Mouse (Mus musculus): ENCODE measurements at regions not wholly inside any gene's neighbourhood (a gene's known extent, or its start where the extent isn't known, plus 50 kb on each side); places are given as distances from the start of the nearest gene placed in this dataset.

GRCm38 (mm10) chrX:57869648-57870047, 152.9 kb upstream of the Zic3 start:
- Histone ChIP-seq H3K27ac (no peak overlapping the region), H3K4me2 (replicated peaks) (no peak overlapping the region), H3K27me3 (replicated peaks) (no peaks in the 10 kb centered on the region), H3K4me1 (replicated peaks) (no peaks in the 10 kb centered on the region), H3K36me3 (no peaks in the 10 kb centered on the region), H3K9me3 (no peaks in the 10 kb centered on the region), H3K9ac (no peak overlapping the region), H3K4me3 (replicated peaks) (no peak overlapping the region)
- 73% methylated on average over 5 of the region's 5 CpGs for WGBS
- ATAC-seq, result no peak

GRCm38 (mm10) chrX:57916705-57917104, 105.8 kb upstream of the Zic3 start:
- Histone ChIP-seq H3K9ac (no peak overlapping the region), H3K4me2 (replicated peaks) (no peak overlapping the region), H3K27me3 (replicated peaks) (peaks cover 15% of the 10 kb centered on the region; the same call in 1 of the 2 replicates), H3K4me1 (replicated peaks) (no peaks in the 10 kb centered on the region), H3K36me3 (no peaks in the 10 kb centered on the region), H3K4me3 (replicated peaks) (no peak overlapping the region), H3K9me3 (no peaks in the 10 kb centered on the region), H3K27ac (no peak overlapping the region)
- ATAC-seq, result no peak
- WGBS, result 22% methylated on average over 11 of the region's 11 CpGs

- H3K4me3 ChIP-seq (replicated peaks), result no peak overlapping the region
- no peak overlapping the region for H3K4me2 ChIP-seq (replicated peaks)
- WGBS, result 17% methylated on average over 21 of the region's 21 CpGs
- H3K36me3 ChIP-seq, result no peaks in the 10 kb centered on the region
- H3K27me3 ChIP-seq (replicated peaks), result peaks cover 20% of the 10 kb centered on the region
- no peaks in the 10 kb centered on the region for H3K4me1 ChIP-seq (replicated peaks)
- H3K9ac ChIP-seq, result no peak overlapping the region
- no peaks in the 10 kb centered on the region for H3K9me3 ChIP-seq
- no peak overlapping the region for H3K27ac ChIP-seq
- no peak for ATAC-seq
These were observed 104.9 kb upstream of the Zic3 start for GRCm38 (mm10) chrX:57917441-57918145.

- no peak overlapping the region for H3K4me2 ChIP-seq (replicated peaks)
- H3K36me3 ChIP-seq, result no peaks in the 10 kb centered on the region
- H3K9ac ChIP-seq, result no peak overlapping the region
- no peak overlapping the region for H3K27ac ChIP-seq
- ATAC-seq, result no peak
- no peak overlapping the region for H3K4me3 ChIP-seq (replicated peaks)
- WGBS, result 24% methylated on average over 25 of the region's 25 CpGs
- no peaks in the 10 kb centered on the region for H3K4me1 ChIP-seq (replicated peaks)
- H3K27me3 ChIP-seq (replicated peaks), result peaks cover 28% of the 10 kb centered on the region
- no peaks in the 10 kb centered on the region for H3K9me3 ChIP-seq
These were observed 104.1 kb upstream of the Zic3 start for GRCm38 (mm10) chrX:57918181-57919115.

- H3K27ac ChIP-seq, result no peak overlapping the region
- no peaks in the 10 kb centered on the region for H3K36me3 ChIP-seq
- 27% methylated on average over 17 of the region's 17 CpGs for WGBS
- H3K9ac ChIP-seq, result no peak overlapping the region
- peaks cover 28% of the 10 kb centered on the region for H3K27me3 ChIP-seq (replicated peaks)
- ATAC-seq, result no peak
- H3K9me3 ChIP-seq, result no peaks in the 10 kb centered on the region
- peak overlapping the region; percentile 38 for H3K4me2 ChIP-seq (replicated peaks)
- H3K4me3 ChIP-seq (replicated peaks), result 0 out of 2 replicates have a peak overlapping the region, but pooled peaks have one; percentile 2
- H3K4me1 ChIP-seq (replicated peaks), result no peaks in the 10 kb centered on the region
These were observed 102.6 kb upstream of the Zic3 start for GRCm38 (mm10) chrX:57919886-57920285.

- Histone ChIP-seq H3K27ac (no peak overlapping the region), H3K4me1 (replicated peaks) (no peaks in the 10 kb centered on the region), H3K27me3 (replicated peaks) (peaks cover 28% of the 10 kb centered on the region), H3K4me2 (replicated peaks) (peak overlapping the region; percentile 38), H3K36me3 (no peaks in the 10 kb centered on the region), H3K9ac (no peak overlapping the region), H3K4me3 (replicated peaks) (no peak overlapping the region), H3K9me3 (no peaks in the 10 kb centered on the region)
- WGBS, result 32% methylated on average over 18 of the region's 18 CpGs
- no peak for ATAC-seq
These were observed 102.1 kb upstream of the Zic3 start for GRCm38 (mm10) chrX:57920376-57920775.

- Histone ChIP-seq H3K9ac (no peak overlapping the region), H3K36me3 (no peaks in the 10 kb centered on the region), H3K4me2 (replicated peaks) (no peak overlapping the region), H3K27ac (no peak overlapping the region), H3K4me1 (replicated peaks) (no peaks in the 10 kb centered on the region), H3K27me3 (replicated peaks) (peaks cover 28% of the 10 kb centered on the region), H3K9me3 (no peaks in the 10 kb centered on the region), H3K4me3 (replicated peaks) (no peak overlapping the region)
- WGBS, result 26% methylated on average over 16 of the region's 16 CpGs
- ATAC-seq, result no peak
These were observed 101.2 kb upstream of the Zic3 start for GRCm38 (mm10) chrX:57921294-57921693.

GRCm38 (mm10) chrX:57921821-57922449, 100.6 kb upstream of the Zic3 start:
- Histone ChIP-seq H3K9me3 (no peaks in the 10 kb centered on the region), H3K36me3 (no peaks in the 10 kb centered on the region), H3K4me2 (replicated peaks) (no peak overlapping the region), H3K4me1 (replicated peaks) (no peaks in the 10 kb centered on the region), H3K27ac (no peak overlapping the region), H3K9ac (no peak overlapping the region), H3K27me3 (replicated peaks) (peaks cover 28% of the 10 kb centered on the region), H3K4me3 (replicated peaks) (no peak overlapping the region)
- ATAC-seq, result no peak
- 18% methylated on average over 25 of the region's 25 CpGs for WGBS

- H3K27me3 ChIP-seq (replicated peaks), result peaks cover 21% of the 10 kb centered on the region
- no peak overlapping the region for H3K9ac ChIP-seq
These were observed 98.7 kb upstream of the Zic3 start for GRCm38 (mm10) chrX:57923836-57924235.

GRCm38 (mm10) chrX:57935621-57936020, 86.9 kb upstream of the Zic3 start:
- no peak overlapping the region for H3K27ac ChIP-seq
- WGBS, result 45% methylated on average over 3 of the region's 3 CpGs
- H3K4me1 ChIP-seq (replicated peaks), result no peaks in the 10 kb centered on the region
- no peak overlapping the region for H3K9ac ChIP-seq
- no peaks in the 10 kb centered on the region for H3K9me3 ChIP-seq
- no peak overlapping the region for H3K4me3 ChIP-seq (replicated peaks)
- no peak for ATAC-seq
- no peaks in the 10 kb centered on the region for H3K27me3 ChIP-seq (replicated peaks)
- H3K36me3 ChIP-seq, result no peaks in the 10 kb centered on the region
- no peak overlapping the region for H3K4me2 ChIP-seq (replicated peaks)

More at GRCm38 (mm10) chrX:57923836-57924235, 98.7 kb upstream of the Zic3 start:
- Histone ChIP-seq H3K9me3 (no peaks in the 10 kb centered on the region), H3K4me3 (replicated peaks) (no peak overlapping the region), H3K27ac (no peak overlapping the region), H3K4me2 (replicated peaks) (no peak overlapping the region), H3K36me3 (no peaks in the 10 kb centered on the region), H3K4me1 (replicated peaks) (no peaks in the 10 kb centered on the region)
- no peak for ATAC-seq
- WGBS, result 35% methylated on average over 5 of the region's 5 CpGs

GRCm38 (mm10) chrX:57938248-57938836, 84.2 kb upstream of the Zic3 start:
- H3K4me3 ChIP-seq (replicated peaks), result no peak overlapping the region
- no peaks in the 10 kb centered on the region for H3K9me3 ChIP-seq
- no peak overlapping the region for H3K4me2 ChIP-seq (replicated peaks)
- H3K9ac ChIP-seq, result no peak overlapping the region
- H3K36me3 ChIP-seq, result no peaks in the 10 kb centered on the region
- WGBS, result 45% methylated on average over 6 of the region's 6 CpGs
- H3K27ac ChIP-seq, result no peak overlapping the region
- no peaks in the 10 kb centered on the region for H3K4me1 ChIP-seq (replicated peaks)
- no peaks in the 10 kb centered on the region for H3K27me3 ChIP-seq (replicated peaks)
- ATAC-seq, result no peak

- Histone ChIP-seq H3K27me3 (replicated peaks) (no peaks in the 10 kb centered on the region), H3K4me1 (replicated peaks) (no peaks in the 10 kb centered on the region), H3K4me2 (replicated peaks) (no peak overlapping the region), H3K9ac (no peak overlapping the region), H3K36me3 (no peaks in the 10 kb centered on the region), H3K9me3 (no peaks in the 10 kb centered on the region), H3K4me3 (replicated peaks) (no peak overlapping the region), H3K27ac (no peak overlapping the region)
- no peak for ATAC-seq
- 56% methylated on average over 2 of the region's 2 CpGs for WGBS
These were observed 71.6 kb upstream of the Zic3 start for GRCm38 (mm10) chrX:57950896-57951295.
